Mouse (Mus musculus): ENCODE data around the gene Slc30a9. TPM values are rescaled to one million over a fixed set of nuclear protein-coding genes. Genes with fewer than 3 reads are reported as not detected.

The Slc30a9 gene
- polyA plus RNA-seq, 1 experiment from 2014 or later: 107 TPM

DNA sequence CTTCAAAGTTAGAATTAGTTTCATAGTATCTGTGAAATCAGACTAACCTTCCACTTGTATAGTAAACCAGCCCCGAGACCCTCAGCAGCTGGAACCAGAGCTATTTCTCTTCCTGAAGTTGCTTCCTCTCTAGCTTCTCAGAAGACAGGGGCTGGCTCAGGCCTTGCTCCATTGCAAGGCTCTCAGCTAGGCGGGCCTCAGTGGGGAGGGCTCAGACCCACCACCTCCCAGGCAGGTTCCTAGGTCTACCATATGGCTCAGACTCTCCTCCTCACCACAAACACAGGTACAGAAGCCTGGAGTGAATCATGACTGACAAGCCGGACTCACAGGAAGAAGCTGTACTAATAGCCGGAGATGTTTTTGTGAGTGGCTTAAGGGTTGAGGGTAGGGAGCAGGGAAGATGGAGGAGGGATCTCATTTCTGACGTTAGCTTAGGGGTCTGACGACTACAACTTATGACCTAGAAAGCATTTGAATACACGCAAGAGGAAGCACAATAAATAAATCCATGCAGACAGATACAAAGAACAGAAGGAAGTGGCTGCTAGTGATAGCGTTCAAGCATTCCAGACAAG lies 70.4 kb downstream of the Slc30a9 start:
- Histone ChIP-seq H3K9me3 (ENCODE audit: low read length) (no peaks in the 10 kb centered on the region), H3K27me3 (ENCODE audit: insufficient read depth, low read length) (no peaks in the 10 kb centered on the region), H3K4me2 (replicated peaks; ENCODE audit: low read depth, low read length) (no peak overlapping the region), H3K27ac (ENCODE audit: low read length) (no peak overlapping the region), H3K36me3 (ENCODE audit: insufficient read depth, low read length) (no peaks in the 10 kb centered on the region), H3K9ac (replicated peaks; ENCODE audit: low read length) (no peak overlapping the region), H3K4me1 (ENCODE audit: insufficient read depth, low read length) (no peaks in the 10 kb centered on the region), H3K4me3 (ENCODE audit: low read length) (no peak overlapping the region)
- no peak for ATAC-seq (ENCODE audit: low FRiP score, low TSS enrichment)
- 50% methylated on average over 8 of the region's 8 CpGs for WGBS

GRCm38 (mm10) chr5:67381690-67382089 lies 74.9 kb downstream of the Slc30a9 start:
- ATAC-seq (ENCODE audit: low FRiP score, low TSS enrichment): no peak
- WGBS: 97% methylated on average over 2 of the region's 2 CpGs
- no peaks in the 10 kb centered on the region for H3K9me3 ChIP-seq (ENCODE audit: low read length)
- no peaks in the 10 kb centered on the region for H3K27me3 ChIP-seq (ENCODE audit: insufficient read depth, low read length)
- no peak overlapping the region for H3K9ac ChIP-seq (replicated peaks; ENCODE audit: low read length)
- H3K4me1 ChIP-seq (ENCODE audit: insufficient read depth, low read length): no peaks in the 10 kb centered on the region
- H3K4me3 ChIP-seq (ENCODE audit: low read length): no peak overlapping the region
- no peak overlapping the region for H3K4me2 ChIP-seq (replicated peaks; ENCODE audit: low read depth, low read length)
- no peak overlapping the region for H3K27ac ChIP-seq (ENCODE audit: low read length)
- peaks cover 3% of the 10 kb centered on the region; the same call in 1 of the 2 replicates for H3K36me3 ChIP-seq (ENCODE audit: insufficient read depth, low read length)

DNA sequence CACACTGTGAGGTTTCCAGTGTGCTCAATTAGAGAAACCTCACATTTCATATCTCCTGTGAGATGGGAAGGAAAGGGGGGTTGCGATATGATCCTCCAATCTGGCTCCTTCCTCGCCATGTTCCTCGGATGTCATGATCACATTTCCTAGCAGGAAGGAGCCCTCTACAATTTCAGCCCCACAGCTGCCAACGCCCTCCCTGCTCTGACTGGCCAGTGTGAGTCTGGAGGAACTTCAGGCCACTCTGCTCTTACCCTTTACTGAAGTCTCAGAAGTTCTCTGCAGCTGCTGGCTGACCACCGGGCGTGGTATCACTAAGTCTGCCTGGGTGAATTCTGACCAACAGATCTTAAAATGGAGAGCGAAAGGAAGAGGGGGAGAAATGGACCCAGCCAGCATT lies 75.8 kb downstream of the Slc30a9 start:
- H3K36me3 ChIP-seq (ENCODE audit: insufficient read depth, low read length): peaks cover 3% of the 10 kb centered on the region; the same call in 1 of the 2 replicates
- H3K4me1 ChIP-seq (ENCODE audit: insufficient read depth, low read length): no peaks in the 10 kb centered on the region
- H3K9me3 ChIP-seq (ENCODE audit: low read length): no peaks in the 10 kb centered on the region
- no peak overlapping the region for H3K27ac ChIP-seq (ENCODE audit: low read length)
- 64% methylated on average over 7 of the region's 7 CpGs for WGBS
- no peak overlapping the region for H3K4me2 ChIP-seq (replicated peaks; ENCODE audit: low read depth, low read length)
- H3K9ac ChIP-seq (replicated peaks; ENCODE audit: low read length): no peak overlapping the region
- H3K27me3 ChIP-seq (ENCODE audit: insufficient read depth, low read length): no peaks in the 10 kb centered on the region
- no peak; the same call in 1 of the 2 replicates for ATAC-seq (ENCODE audit: low FRiP score, low TSS enrichment)
- no peak overlapping the region for H3K4me3 ChIP-seq (ENCODE audit: low read length)

DNA sequence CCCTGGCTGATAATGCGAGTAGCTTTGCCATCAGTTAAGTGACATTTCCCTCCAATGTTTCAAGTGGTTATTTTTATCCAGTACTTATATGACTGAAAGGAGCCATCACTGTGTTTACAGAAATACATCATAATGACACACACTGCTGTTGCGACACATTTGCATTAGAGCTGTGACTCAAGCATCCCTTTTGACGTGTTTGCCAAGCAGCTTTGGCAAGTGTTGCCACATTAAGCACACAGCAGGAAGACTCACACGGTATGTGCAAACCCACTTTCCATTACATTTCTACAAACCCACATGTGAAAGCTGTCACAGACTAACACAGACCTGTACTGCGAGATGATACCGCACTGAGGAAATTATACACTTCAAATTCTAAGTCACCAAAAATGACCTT lies 87.2 kb downstream of the Slc30a9 start:
- Histone ChIP-seq H3K27me3 (ENCODE audit: insufficient read depth, low read length) (no peaks in the 10 kb centered on the region), H3K4me1 (ENCODE audit: insufficient read depth, low read length) (no peaks in the 10 kb centered on the region), H3K4me2 (replicated peaks; ENCODE audit: low read depth, low read length) (no peak overlapping the region), H3K4me3 (ENCODE audit: low read length) (no peak overlapping the region), H3K9ac (replicated peaks; ENCODE audit: low read length) (no peak overlapping the region), H3K9me3 (ENCODE audit: low read length) (no peaks in the 10 kb centered on the region), H3K36me3 (ENCODE audit: insufficient read depth, low read length) (peaks cover 6% of the 10 kb centered on the region; the same call in 1 of the 2 replicates), H3K27ac (ENCODE audit: low read length) (no peak overlapping the region)
- ATAC-seq (ENCODE audit: low FRiP score, low TSS enrichment): no peak
- 89% methylated on average over 6 of the region's 6 CpGs for WGBS

DNA sequence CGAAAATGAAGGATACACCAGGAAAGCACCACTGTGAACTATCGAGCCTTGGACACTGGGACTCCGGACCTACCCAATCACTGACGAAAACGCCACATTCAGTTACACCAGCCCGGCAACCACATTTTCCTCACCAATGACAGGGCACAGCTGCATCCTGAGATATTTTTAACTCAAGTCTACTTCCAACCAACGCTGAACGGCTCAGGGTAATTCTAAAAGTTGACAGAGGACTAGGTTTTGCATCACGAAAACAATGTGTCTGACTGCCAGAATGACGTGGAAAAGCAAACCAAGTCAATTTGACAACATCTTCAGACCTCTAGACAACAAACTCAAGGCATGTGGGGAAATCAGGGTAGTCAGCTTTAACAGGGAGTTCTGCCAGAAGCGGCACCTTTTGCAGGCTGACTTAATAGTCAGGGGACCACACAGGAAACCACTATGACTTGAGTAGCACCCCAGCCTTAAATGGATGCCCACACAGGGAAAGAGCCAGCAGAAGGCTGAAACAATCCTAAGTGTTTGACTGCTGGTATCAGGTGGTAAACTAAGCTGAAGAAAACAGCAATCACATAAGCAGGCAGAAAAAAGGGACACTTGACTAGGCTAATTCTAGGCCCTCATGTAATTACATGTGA lies 88.6 kb downstream of the Slc30a9 start:
- H3K4me1 ChIP-seq (ENCODE audit: insufficient read depth, low read length): peaks cover 5% of the 10 kb centered on the region; the same call in 1 of the 2 replicates
- no peak for ATAC-seq (ENCODE audit: low FRiP score, low TSS enrichment)
- no peaks in the 10 kb centered on the region for H3K27me3 ChIP-seq (ENCODE audit: insufficient read depth, low read length)
- H3K4me2 ChIP-seq (replicated peaks; ENCODE audit: low read depth, low read length): no peak overlapping the region
- H3K9me3 ChIP-seq (ENCODE audit: low read length): no peaks in the 10 kb centered on the region
- peaks cover 6% of the 10 kb centered on the region; the same call in 1 of the 2 replicates for H3K36me3 ChIP-seq (ENCODE audit: insufficient read depth, low read length)
- WGBS: 78% methylated on average over 11 of the region's 11 CpGs
- no peak overlapping the region for H3K9ac ChIP-seq (replicated peaks; ENCODE audit: low read length)
- H3K4me3 ChIP-seq (ENCODE audit: low read length): no peak overlapping the region
- H3K27ac ChIP-seq (ENCODE audit: low read length): no peak overlapping the region

- ATAC-seq (ENCODE audit: low FRiP score, low TSS enrichment): no peak
These were observed 90.4 kb downstream of the Slc30a9 start for GRCm38 (mm10) chr5:67397186-67397585.

DNA sequence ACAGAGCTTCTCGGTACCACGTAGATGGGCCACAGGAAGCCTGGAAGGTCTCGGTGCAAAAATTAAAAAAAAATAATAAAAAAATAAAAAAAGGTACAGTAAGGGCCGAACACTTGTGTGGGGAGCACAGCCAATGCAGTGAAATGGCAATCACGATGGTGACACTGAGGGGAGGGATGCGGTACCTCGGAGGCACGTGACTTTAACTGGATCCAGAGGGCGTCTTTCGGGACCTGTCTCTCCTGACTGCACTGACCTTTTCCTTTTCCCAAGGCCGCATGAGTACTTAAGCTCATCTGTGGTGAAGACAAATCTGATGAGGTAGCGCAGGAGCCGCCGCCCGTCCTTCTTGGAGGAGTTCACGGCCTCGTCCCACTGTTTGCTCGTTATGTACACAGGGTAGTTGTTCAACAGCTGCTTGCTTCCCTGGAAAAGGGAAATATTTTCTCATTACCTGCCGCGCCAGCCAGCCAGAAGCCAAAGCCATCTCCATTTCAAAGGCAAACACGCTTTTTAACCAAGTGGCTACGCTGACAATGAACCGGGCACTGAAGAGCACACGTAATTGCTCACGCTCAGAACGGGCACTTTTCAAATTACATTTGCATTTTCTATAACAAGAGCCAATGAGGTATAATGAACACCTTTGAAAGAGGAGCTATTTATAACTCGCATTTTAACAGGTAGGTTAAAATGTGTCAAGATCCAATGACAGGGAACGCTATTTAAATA lies 93.3 kb downstream of the Slc30a9 start:
- H3K36me3 ChIP-seq (ENCODE audit: insufficient read depth, low read length): peaks cover 6% of the 10 kb centered on the region; the same call in 1 of the 2 replicates
- peak overlapping the region; percentile 32 for H3K4me2 ChIP-seq (replicated peaks; ENCODE audit: low read depth, low read length)
- no peak overlapping the region for H3K9ac ChIP-seq (replicated peaks; ENCODE audit: low read length)
- no peaks in the 10 kb centered on the region for H3K27me3 ChIP-seq (ENCODE audit: insufficient read depth, low read length)
- peaks cover 25% of the 10 kb centered on the region for H3K4me1 ChIP-seq (ENCODE audit: insufficient read depth, low read length)
- H3K27ac ChIP-seq (ENCODE audit: low read length): no peak overlapping the region
- H3K9me3 ChIP-seq (ENCODE audit: low read length): no peaks in the 10 kb centered on the region
- ATAC-seq (ENCODE audit: low FRiP score, low TSS enrichment): no peak
- H3K4me3 ChIP-seq (ENCODE audit: low read length): peak overlapping the region; percentile 1; the same call in 1 of the 2 replicates
- WGBS: 46% methylated on average over 28 of the region's 28 CpGs

More at GRCm38 (mm10) chr5:67397186-67397585, 90.4 kb downstream of the Slc30a9 start:
- H3K4me3 ChIP-seq (ENCODE audit: low read length): no peak overlapping the region
- no peak overlapping the region for H3K27ac ChIP-seq (ENCODE audit: low read length)
- H3K36me3 ChIP-seq (ENCODE audit: insufficient read depth, low read length): peaks cover 6% of the 10 kb centered on the region; the same call in 1 of the 2 replicates
- no peaks in the 10 kb centered on the region for H3K27me3 ChIP-seq (ENCODE audit: insufficient read depth, low read length)
- H3K4me2 ChIP-seq (replicated peaks; ENCODE audit: low read depth, low read length): no peak overlapping the region
- no peak overlapping the region for H3K9ac ChIP-seq (replicated peaks; ENCODE audit: low read length)
- WGBS: 66% methylated on average over 14 of the region's 14 CpGs
- peaks cover 15% of the 10 kb centered on the region for H3K4me1 ChIP-seq (ENCODE audit: insufficient read depth, low read length)
- no peaks in the 10 kb centered on the region for H3K9me3 ChIP-seq (ENCODE audit: low read length)

GRCm38 (mm10) chr5:67400608-67401480 lies 94.1 kb downstream of the Slc30a9 start:
- WGBS: 16% methylated on average over 12 of the region's 12 CpGs

GRCm38 (mm10) chr5:67401612-67402011 lies 94.9 kb downstream of the Slc30a9 start:
- peak; percentile 62 for ATAC-seq (ENCODE audit: low FRiP score, low TSS enrichment)
- H3K9ac ChIP-seq (replicated peaks; ENCODE audit: low read length): peak overlapping the region; percentile 39; the same call in 1 of the 2 replicates
- H3K36me3 ChIP-seq (ENCODE audit: insufficient read depth, low read length): peaks cover 9% of the 10 kb centered on the region; the same call in 1 of the 2 replicates
- peak overlapping the region; percentile 33 for H3K4me3 ChIP-seq (ENCODE audit: low read length)
- H3K27ac ChIP-seq (ENCODE audit: low read length): 0 out of 2 replicates have a peak overlapping the region, but pooled peaks have one; percentile 1
- WGBS: 21% methylated on average over 9 of the region's 9 CpGs
- H3K4me2 ChIP-seq (replicated peaks; ENCODE audit: low read depth, low read length): peak overlapping the region; percentile 47
- no peaks in the 10 kb centered on the region for H3K9me3 ChIP-seq (ENCODE audit: low read length)
- H3K4me1 ChIP-seq (ENCODE audit: insufficient read depth, low read length): peaks cover 25% of the 10 kb centered on the region
- no peaks in the 10 kb centered on the region for H3K27me3 ChIP-seq (ENCODE audit: insufficient read depth, low read length)

More at GRCm38 (mm10) chr5:67400608-67401480, 94.1 kb downstream of the Slc30a9 start:
- no peaks in the 10 kb centered on the region for H3K9me3 ChIP-seq (ENCODE audit: low read length)
- peak; percentile 31 for ATAC-seq (ENCODE audit: low FRiP score, low TSS enrichment)
- H3K36me3 ChIP-seq (ENCODE audit: insufficient read depth, low read length): peaks cover 9% of the 10 kb centered on the region; the same call in 1 of the 2 replicates
- peak overlapping the region; percentile 1; the same call in 1 of the 2 replicates for H3K27ac ChIP-seq (ENCODE audit: low read length)
- peak overlapping the region; percentile 39; the same call in 1 of the 2 replicates for H3K9ac ChIP-seq (replicated peaks; ENCODE audit: low read length)
- no peaks in the 10 kb centered on the region for H3K27me3 ChIP-seq (ENCODE audit: insufficient read depth, low read length)
- peak overlapping the region; percentile 47 for H3K4me2 ChIP-seq (replicated peaks; ENCODE audit: low read depth, low read length)
- H3K4me1 ChIP-seq (ENCODE audit: insufficient read depth, low read length): peaks cover 25% of the 10 kb centered on the region
- H3K4me3 ChIP-seq (ENCODE audit: low read length): peak overlapping the region; percentile 33
